Mouse (Mus musculus) granulocyte monocyte progenitor cell, adult 5-6 weeks (primary cell): Measurements from ENCODE around the gene Gm17720. TPM values are rescaled to one million over a fixed set of nuclear protein-coding genes. Genes with fewer than 3 reads are reported as not detected.
A peak's percentile ranks its signal among the peaks of the same experiment; 100 is the strongest.

Experiments
- ATAC-seq: replicated peaks from 2 replicates; pipeline ENCODE4 v1.8.0; 2016; ENCODE audit warnings: mild to moderate bottlenecking, moderate TSS enrichment, inconsistent platforms; ENCODE audit not compliant: poor library complexity, severe bottlenecking
- total RNA-seq, 2 experiments: library from RNA; stranded (forward) in 1 of 2; stranded (reverse) in 1 of 2; fragments of 200-712, 200-1000 nt in 1 of 2; fragments of >200 nt in 1 of 2; fragmentation: Nextera tagmentation in 1 of 2; gene quantifications; 2 replicates each; pipeline ENCODE4 v1.2.3; 2014 to 2017

Gm17720 gene
- total RNA-seq (2014; fragmentation: Nextera tagmentation) (not detected in 2 replicates), total RNA-seq (2017) (not detected in 2 replicates)

- ATAC-seq, result no peak
These were observed at the start of gene Gm17720 for GRCm38 (mm10) chr8:110102653-110103052. Gm17720 (minus strand) TSS chr8:110102753.

GRCm38 (mm10) chr8:110145538-110145937, 43.0 kb upstream of the Gm17720 start:
- peak; percentile 89 for ATAC-seq

- no peak for ATAC-seq
These were observed 38.2 kb upstream of the Gm17720 start for GRCm38 (mm10) chr8:110140770-110141169.

GRCm38 (mm10) chr8:110140156-110140555, 37.6 kb upstream of the Gm17720 start:
- no peak for ATAC-seq

GRCm38 (mm10) chr8:110135515-110135914, 33.0 kb upstream of the Gm17720 start:
- no peak for ATAC-seq

- ATAC-seq, result no peak
These were observed 31.7 kb upstream of the Gm17720 start for GRCm38 (mm10) chr8:110134236-110134635.

GRCm38 (mm10) chr8:110130537-110130936, 28.0 kb upstream of the Gm17720 start:
- peak; percentile 74 for ATAC-seq

GRCm38 (mm10) chr8:110119715-110120114, 17.2 kb upstream of the Gm17720 start:
- no peak for ATAC-seq

GRCm38 (mm10) chr8:110101676-110102075, 877 bp downstream of the Gm17720 start:
- ATAC-seq, result no peak

- ATAC-seq, result no peak
These were observed 1.6 kb downstream of the Gm17720 start, which contains the start of gene Gm21964 for GRCm38 (mm10) chr8:110100907-110101306. Gm21964 (plus strand) TSS chr8:110101207.

GRCm38 (mm10) chr8:110091869-110092268, 10.7 kb downstream of the Gm17720 start:
- ATAC-seq, result no peak

- no peak for ATAC-seq
These were observed 20.0 kb downstream of the Gm17720 start for GRCm38 (mm10) chr8:110082416-110083105.

GRCm38 (mm10) chr8:110079282-110080221, 23.0 kb downstream of the Gm17720 start, which contains the start of gene Zfp612:
Zfp612 (plus strand) TSS chr8:110079746.
- peak; percentile 81 for ATAC-seq

GRCm38 (mm10) chr8:110074496-110074895, 28.1 kb downstream of the Gm17720 start:
- no peak for ATAC-seq

GRCm38 (mm10) chr8:110071600-110071999, 31.0 kb downstream of the Gm17720 start:
- ATAC-seq, result peak; percentile 80

- no peak for ATAC-seq
These were observed 32.8 kb downstream of the Gm17720 start for GRCm38 (mm10) chr8:110069706-110070105.

GRCm38 (mm10) chr8:110065676-110066075, 36.9 kb downstream of the Gm17720 start:
- ATAC-seq, result no peak

- ATAC-seq, result no peak
These were observed 37.8 kb downstream of the Gm17720 start for GRCm38 (mm10) chr8:110064606-110065365.

- no peak for ATAC-seq
These were observed 38.4 kb downstream of the Gm17720 start for GRCm38 (mm10) chr8:110064161-110064560.

GRCm38 (mm10) chr8:110058207-110058606, 44.3 kb downstream of the Gm17720 start:
- ATAC-seq, result no peak
